Mouse (Mus musculus) urinary bladder, postnatal 0 days (tissue): ENCODE results near the gene Hrasls5. TPM values are rescaled to one million over a fixed set of nuclear protein-coding genes. Genes with fewer than 3 reads are reported as not detected.

Experiments used
- polyA plus RNA-seq: library from polyadenylated mRNA; unstranded; fragments of >200 nt; fragmentation: Nextera tagmentation; extraction: Ambion mirVana; gene quantifications from 2 replicates; pipeline ENCODE4 v1.2.1, GENCODE M21; 2015

The Hrasls5 gene
- not detected in 2 replicates for polyA plus RNA-seq

DNA sequence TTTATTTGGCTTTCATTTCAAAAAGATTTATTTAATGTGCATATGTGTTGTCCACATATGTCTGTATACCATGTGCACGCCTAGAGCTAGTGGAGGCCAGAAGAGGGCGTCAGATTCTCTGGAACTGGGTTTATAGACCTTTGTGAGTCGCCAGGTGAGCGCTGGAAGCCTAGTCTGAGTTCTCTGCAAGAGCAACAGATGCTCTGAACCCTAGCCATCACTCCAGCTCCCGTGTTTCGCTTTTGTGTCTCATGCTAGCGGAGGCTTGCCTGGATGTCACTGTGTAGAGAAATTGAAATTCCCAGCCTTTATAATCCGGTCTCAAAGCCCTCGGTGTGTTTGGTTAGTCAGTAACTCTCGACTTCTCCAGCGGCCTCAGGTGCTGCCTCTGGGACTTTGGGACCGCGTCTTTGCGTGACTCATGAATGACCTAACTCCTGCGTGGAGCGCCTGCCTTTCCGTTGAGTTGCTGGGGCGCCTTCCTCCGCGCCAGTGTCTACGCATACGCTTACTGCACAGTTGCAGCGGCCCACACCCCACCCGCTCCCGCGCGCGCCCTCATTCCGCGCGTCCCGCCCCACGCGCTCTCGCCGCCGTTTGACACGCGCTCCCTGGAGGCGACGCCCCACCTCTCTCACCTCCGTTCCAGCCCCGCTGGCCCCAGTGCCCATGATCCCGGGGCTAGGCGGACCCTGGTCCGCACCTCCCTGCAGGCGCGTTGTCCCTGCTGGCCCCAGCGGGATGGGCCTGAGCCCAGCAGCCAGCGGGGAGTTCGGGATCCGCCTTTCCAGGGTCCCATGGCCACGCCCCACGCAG, at the start of gene Hrasls5:
Hrasls5 (plus strand) TSS at position 600 of the 816 bp plus-strand sequence.

GRCm38 (mm10) chr19:7606801-7607689, 5.3 kb upstream of the Hrasls5 start, which contains the start of gene Lgals12:
Gene Lgals12 (minus strand): TSS chr19:7607193.

Other genes with a start within 250 kb of the Hrasls5 start
- 16.6 and 19.6 TPM in 2 replicates for gene Spindoc, start 229.5 kb upstream of the Hrasls5 start, polyA plus RNA-seq
- gene 2700081O15Rik, start 194.9 kb upstream of the Hrasls5 start, polyA plus RNA-seq = 2.1 TPM in 2 replicates
- 103 and 107 TPM in 2 replicates for gene Rtn3, start 129.3 kb upstream of the Hrasls5 start, polyA plus RNA-seq
- gene Atl3, start 118.5 kb upstream of the Hrasls5 start, polyA plus RNA-seq = 25.3 and 27.3 TPM in 2 replicates
- 12.4 and 13.4 TPM in 2 replicates for gene Pla2g16, start 55.1 kb upstream of the Hrasls5 start, polyA plus RNA-seq
- 0.21 and 0.33 TPM in 2 replicates for gene Lgals12, start 5.3 kb upstream of the Hrasls5 start, polyA plus RNA-seq
- not detected in 2 replicates for gene Slc22a19, start 98.8 kb downstream of the Hrasls5 start, polyA plus RNA-seq
- not detected in 2 replicates for gene Slc22a26, start 190.1 kb downstream of the Hrasls5 start, polyA plus RNA-seq